Mouse (Mus musculus) small intestine, adult 2 months (tissue): ENCODE results near the gene A730049H05Rik.

Experiments
- CTCF ChIP-seq: fragments of 200-500 bp; IDR thresholded peaks from 2 replicates; pipeline ENCODE4 v1.5.1; 2012; ENCODE audit warnings: low read depth, mild to moderate bottlenecking, control low read depth, inconsistent platforms, low read length, moderate library complexity, mixed read lengths; ENCODE audit not compliant: insufficient replicate concordance, insufficient read length; ENCODE audit errors: extremely low read depth
- POLR2A ChIP-seq: fragments of 200-500 bp; IDR thresholded peaks from 2 replicates; pipeline ENCODE4 v1.6.1; 2012; ENCODE audit warnings: low read depth, mild to moderate bottlenecking, control low read depth, inconsistent platforms, low read length, moderate library complexity

DNA sequence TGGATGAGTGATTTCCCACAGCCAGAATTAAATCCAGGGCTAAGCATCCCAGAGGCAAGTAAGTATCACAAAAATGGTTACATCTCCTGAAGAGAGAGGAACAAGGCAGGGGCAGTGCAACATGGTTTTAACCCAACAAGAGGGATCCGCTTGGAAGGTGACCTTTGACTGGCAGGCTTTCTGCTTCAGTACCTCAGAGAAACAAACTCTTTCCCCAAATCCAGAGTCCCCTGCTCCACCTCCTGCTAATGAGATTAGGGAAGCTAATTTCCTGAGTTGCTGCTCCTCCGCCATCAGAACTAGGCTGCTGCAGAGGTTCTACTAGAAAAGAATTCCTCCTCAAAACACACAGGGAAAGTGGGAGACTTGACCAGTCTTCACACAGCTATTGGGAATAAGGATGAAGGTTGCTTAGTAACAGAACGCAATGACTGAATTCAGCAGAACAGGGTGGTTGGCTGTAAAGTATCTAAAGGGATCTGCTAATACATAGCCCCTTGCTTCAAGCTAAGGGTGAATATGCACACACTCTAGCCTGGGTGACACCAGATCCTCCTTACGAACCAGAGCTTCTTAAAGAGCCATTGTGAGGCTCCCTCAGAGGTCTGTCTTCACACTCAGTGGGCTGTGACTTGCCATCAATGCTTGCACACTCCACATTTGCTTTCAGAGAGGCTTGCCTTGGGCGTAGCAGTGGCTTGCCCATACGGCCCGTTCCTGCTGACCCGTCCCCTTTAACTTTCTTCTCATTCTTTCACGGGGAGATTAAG lies 67.0 kb downstream of the A730049H05Rik start:
- TF ChIP-seq CTCF (no peak), POLR2A (no peak)
